Mouse (Mus musculus) granulocyte monocyte progenitor cell, adult 5-6 weeks (primary cell): ENCODE measurements around the gene Fam19a2. TPM values are rescaled to one million over a fixed set of nuclear protein-coding genes. Genes with fewer than 3 reads are reported as not detected.

Experiments
- ATAC-seq: replicated peaks from 2 replicates; pipeline ENCODE4 v1.8.0; 2016; ENCODE audit warnings: mild to moderate bottlenecking, moderate TSS enrichment, inconsistent platforms; ENCODE audit not compliant: poor library complexity, severe bottlenecking
- total RNA-seq, 2 experiments: library from RNA; stranded (forward) in 1 of 2; stranded (reverse) in 1 of 2; fragments of 200-712, 200-1000 nt in 1 of 2; fragments of >200 nt in 1 of 2; fragmentation: Nextera tagmentation in 1 of 2; gene quantifications; 2 replicates each; pipeline ENCODE4 v1.2.3; 2014 to 2017

The Fam19a2 gene
- total RNA-seq, 2 experiments from 2014 or later = not detected

GRCm38 (mm10) chr10:123692186-123692925, 428.6 kb downstream of the Fam19a2 start:
- ATAC-seq = no peak

GRCm38 (mm10) chr10:123692926-123693224, 429.1 kb downstream of the Fam19a2 start:
- no peak for ATAC-seq

DNA sequence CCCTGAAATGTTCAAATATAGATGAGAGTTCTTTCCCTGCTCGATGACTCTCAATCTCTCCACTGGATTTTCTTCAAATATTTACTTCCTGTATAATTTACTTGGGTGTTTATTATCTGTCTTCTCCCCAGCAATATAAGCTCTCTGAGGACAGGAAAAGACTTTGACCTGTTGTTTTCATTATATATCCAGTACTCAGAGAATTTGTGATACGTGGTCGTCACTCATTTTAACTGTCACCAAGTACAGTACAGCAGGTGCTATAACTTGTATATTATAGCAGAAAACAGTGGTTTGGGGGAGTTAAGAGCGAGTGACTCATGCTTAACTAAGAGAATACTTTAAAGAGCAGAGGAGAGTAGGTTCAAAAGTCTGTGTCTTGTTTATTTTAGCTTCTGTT, 438.8 kb downstream of the Fam19a2 start:
- no peak for ATAC-seq

DNA sequence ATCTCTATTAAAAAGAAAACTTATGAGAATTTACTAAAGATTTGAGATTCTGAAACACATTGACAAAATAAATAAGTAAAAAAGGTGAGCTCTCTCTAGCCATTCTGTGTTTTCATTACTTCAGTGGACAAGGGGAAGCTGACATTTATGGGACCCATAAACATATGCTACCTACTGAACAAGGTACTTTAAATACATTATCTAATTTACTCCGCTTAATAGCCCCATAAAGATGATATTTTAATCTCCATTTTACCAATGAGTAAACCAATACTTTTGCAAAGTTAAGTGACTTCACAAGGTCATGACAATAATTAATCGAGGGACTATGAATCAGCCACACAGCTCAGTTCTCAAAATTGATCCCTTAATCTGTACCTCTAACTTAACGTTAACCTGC, 443.2 kb downstream of the Fam19a2 start:
- ATAC-seq = no peak

DNA sequence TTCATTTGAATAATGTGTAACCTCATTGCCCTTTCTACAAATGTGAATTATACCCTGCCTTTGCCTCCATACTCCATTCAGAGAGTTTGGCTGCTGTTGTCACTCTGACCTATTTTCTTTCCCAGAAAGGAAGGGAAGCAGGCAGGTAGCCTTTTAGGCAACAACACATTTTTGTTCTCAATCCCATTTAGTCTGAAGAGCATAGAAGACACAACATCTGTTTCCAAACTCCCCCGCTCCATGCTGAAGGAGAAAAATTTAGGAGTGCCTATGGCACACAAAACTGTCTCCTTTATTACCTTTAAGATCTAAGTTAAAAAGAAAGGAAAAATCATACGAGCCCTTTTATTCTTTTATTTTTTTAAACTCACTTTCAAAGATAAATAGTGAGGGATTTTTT, 446.9 kb downstream of the Fam19a2 start:
- ATAC-seq = no peak

GRCm38 (mm10) chr10:123721952-123722460, 458.2 kb downstream of the Fam19a2 start:
- no peak for ATAC-seq

DNA sequence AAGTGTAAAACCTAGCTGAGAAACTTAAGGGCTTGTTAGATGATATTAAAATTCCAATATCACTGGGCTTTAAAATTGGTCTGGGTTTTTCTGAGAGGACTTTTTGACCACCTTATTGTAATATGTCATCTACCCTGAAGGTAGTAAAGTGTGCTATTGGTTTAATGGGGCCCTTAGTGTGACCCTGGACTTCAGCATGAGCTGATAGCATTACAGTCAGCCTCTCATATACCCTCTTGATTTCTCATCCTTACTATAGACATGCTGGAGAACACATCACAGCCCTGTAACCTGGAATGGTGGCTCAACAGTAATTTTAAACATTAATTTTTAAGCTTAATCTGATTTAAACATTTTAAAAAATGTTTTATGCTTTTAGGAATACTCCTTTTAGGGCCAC, 459.8 kb downstream of the Fam19a2 start:
- no peak for ATAC-seq

DNA sequence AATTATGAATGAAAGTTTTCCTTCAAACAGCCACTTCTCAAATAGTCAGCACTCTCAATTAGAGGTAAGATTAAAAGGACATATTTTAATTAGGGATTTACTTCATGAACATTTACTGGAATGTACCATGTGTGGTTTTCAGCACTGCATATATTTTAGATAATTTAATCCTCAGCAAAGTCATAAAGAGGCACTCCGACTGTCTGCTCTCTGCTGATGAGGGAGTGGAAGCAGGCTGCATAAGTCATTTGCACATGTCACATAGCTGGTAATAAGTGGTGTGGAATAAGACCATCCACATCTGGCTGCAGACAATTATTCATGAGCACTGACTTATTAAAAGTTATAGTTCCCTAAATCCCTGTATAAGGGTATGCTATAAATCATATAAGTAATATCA, 484.5 kb downstream of the Fam19a2 start:
- ATAC-seq = no peak

- no peak for ATAC-seq
These were observed 488.0 kb downstream of the Fam19a2 start for GRCm38 (mm10) chr10:123751676-123752280.

- no peak for ATAC-seq
These were observed 489.0 kb downstream of the Fam19a2 start for GRCm38 (mm10) chr10:123752755-123753154.

- no peak for ATAC-seq
These were observed 490.2 kb downstream of the Fam19a2 start for GRCm38 (mm10) chr10:123753996-123754395.

DNA sequence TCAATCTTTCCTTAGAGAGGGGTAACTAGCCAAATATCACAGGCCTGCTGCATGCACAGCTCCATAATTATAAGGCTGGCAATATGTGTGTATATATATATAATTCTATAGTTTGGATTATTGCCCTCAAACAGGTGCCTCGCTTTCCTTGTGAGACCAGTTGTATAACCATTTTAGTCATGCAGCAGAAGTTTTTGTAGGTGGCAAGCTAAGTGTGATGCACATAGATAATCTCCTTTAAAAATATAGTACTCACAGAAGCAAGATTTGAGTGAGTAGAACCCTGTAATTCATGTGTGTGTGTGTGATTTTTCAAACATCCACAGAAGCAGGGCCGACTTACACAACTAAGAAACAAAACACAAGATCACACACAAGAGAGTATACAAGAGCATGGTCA, 525.6 kb downstream of the Fam19a2 start:
- ATAC-seq = no peak

Other genes with a start within 250 kb of the Fam19a2 start
- gene Mon2, start 187.5 kb upstream of the Fam19a2 start, total RNA-seq (2014; fragmentation: Nextera tagmentation) = 40.6 and 45.1 TPM in 2 replicates
- gene Mon2, start 187.5 kb upstream of the Fam19a2 start, total RNA-seq (2017) = 38.7 and 57.1 TPM in 2 replicates
- gene Usp15, start 67.0 kb upstream of the Fam19a2 start, total RNA-seq (2014; fragmentation: Nextera tagmentation) = 87.2 and 118 TPM in 2 replicates
- 163 and 194 TPM in 2 replicates for gene Usp15, start 67.0 kb upstream of the Fam19a2 start, total RNA-seq (2017)